Mouse (Mus musculus): ENCODE measurements around the gene Kmt2b.

Gene Kmt2b

DNA sequence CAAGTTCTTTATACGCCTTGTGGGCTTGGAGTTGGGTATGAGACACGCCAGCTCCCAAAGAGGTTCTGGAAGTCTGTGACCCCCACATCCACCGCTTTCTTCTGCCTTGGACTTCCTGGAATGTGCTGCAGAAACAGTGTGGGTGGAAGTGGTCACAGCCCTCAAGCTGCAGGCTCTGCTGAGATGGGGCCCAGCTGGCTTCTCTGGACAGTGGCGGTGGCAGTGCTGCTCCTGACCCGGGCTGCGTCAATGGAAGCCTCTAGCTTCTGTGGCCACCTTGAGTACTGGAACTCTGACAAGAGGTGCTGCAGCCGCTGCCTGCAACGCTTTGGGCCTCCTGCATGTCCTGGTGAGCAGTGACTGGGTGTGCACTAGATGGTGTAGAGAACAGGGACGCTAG is 22.5 kb downstream of the Kmt2b start:
- in situ Hi-C loops (cut with MboI, MseI) = no loop called here

GRCm38 (mm10) chr7:30564970-30565571 is 23.5 kb downstream of the Kmt2b start, which contains the start of gene Igflr1:
Igflr1 (plus strand) TSS chr7:30565427.
- in situ Hi-C loops (cut with MboI, MseI) = no loop called here

GRCm38 (mm10) chr7:30563906-30564280 is 24.6 kb downstream of the Kmt2b start:
- in situ Hi-C loops (cut with MboI, MseI) = no loop called here

DNA sequence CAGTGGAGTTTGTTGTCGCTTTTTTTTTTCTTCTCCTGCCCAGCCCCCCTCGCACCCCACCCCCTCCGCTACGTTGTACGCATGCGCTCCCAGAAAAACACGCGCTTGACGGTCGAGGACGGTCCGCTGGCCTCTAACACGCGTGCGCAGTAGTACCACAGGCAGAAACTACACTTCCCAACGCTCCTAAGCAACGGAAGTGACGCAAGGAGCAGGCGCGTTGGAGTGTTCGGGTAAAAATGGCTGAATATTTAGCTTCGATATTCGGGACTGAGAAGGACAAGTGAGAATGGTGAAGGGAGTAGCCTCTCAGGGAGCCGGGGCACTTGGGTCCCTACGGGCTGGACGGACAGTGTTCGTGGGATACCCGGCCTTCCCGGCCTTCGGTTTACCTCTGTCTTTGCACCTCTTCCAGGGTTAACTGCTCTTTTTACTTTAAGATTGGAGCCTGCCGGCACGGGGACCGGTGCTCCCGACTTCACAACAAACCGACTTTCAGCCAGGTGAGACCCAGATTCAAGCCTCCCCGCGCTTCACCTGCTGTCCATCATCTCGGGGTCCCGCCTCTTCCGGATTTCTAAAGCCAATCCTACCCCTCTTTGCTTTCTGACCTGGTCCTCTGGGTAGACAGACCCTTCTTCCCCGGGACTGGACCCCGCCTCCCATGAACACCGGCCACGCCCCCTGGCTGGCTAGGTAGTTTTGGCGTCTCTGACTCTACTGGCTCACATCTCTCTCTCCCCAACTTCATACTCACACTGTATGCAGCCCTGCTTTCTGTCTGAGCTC is 25.2 kb downstream of the Kmt2b start, which contains the start of the genes U2af1l4, Gm49396 and Psenen:
Gene U2af1l4 (plus strand): TSS at position 185 of the 789 bp plus-strand sequence.
Gene Gm49396 (plus strand): TSS at position 228 of the 789 bp plus-strand sequence.
Gene Psenen (minus strand): TSS at position 511 of the 789 bp plus-strand sequence.
- in situ Hi-C loops (cut with MboI, MseI) = no loop called here

DNA sequence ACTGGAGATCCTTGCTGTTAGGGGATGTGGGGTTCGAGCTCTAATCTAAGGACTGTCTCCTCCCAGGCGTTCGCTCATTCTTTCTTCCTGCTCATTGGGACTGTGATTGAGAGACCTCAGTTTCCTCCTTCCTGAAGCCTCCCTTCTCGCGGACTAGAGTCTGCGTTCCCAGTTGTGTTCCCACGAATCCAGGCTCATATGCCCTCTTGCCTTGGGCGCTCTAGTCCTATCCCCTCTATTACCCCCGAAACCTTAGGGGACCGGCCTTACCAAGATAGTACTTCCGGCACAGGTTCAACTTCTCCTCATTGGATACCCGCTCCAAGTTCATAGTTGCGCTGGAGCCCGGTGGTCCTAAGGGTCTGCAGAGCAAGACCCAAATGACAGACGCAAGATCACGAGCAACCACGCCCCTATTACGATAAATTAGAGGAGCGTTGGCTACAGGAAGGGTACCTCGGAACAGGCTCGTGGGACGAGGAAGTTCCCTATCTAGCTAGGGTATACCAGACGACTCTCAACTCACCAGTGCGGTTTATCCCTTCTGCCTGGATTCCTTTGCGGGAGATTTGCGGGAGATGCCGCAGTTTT is 25.9 kb downstream of the Kmt2b start:
- in situ Hi-C loops (cut with MboI, MseI) = no loop called here

- in situ Hi-C loops (cut with MboI, MseI) = no loop called here
Measured at GRCm38 (mm10) chr7:30560296-30560695, 28.2 kb downstream of the Kmt2b start.

- in situ Hi-C loops (cut with MboI, MseI) = loop anchor here in 1 of 2 experiments (10.0 kb wide), 1 partner anchor 465 kb away; the partner anchor contains the start of genes Gm26920, Zfp260 and Zfp566
Measured at GRCm38 (mm10) chr7:30559443-30559954, 29.0 kb downstream of the Kmt2b start, which contains the start of gene Lin37. Lin37 (minus strand) TSS chr7:30559838.

GRCm38 (mm10) chr7:30558656-30559442 is 29.7 kb downstream of the Kmt2b start:
- in situ Hi-C loops (cut with MboI, MseI) = loop anchor here in 1 of 2 experiments (10.0 kb wide), 1 partner anchor 464 kb away; the partner anchor contains the start of genes Gm26920, Zfp260 and Zfp566

DNA sequence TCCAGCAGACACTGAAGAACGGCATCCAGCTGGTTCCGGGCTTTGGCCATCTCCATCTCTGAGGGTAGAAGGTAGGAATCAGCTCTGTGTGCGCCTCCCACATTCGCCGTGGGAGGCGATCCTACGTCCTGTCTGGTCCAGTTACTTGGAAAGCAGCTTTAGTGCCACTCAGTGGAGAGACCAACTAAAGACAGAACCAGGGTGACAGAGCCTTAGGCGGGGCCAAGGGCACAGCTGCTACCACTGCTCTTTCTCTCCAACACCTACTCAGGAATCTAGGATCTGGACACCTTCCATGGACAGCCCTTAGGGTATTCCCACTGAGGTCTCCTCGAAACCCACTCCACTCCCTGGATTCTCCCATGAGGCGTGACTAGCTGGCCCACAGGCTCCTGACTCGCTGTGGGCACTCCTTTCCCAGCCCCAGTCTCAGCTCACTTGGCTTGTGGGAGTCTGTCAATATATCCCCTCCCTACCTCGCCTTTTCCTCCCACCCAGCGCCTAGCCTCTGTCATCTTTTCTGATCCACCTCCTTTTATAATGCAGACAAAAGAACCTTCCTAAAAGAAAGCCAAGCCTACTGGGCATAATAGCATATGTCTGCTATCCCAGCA is 30.5 kb downstream of the Kmt2b start:
- in situ Hi-C loops (cut with MboI, MseI) = loop anchor here in 1 of 2 experiments (10.0 kb wide), 1 partner anchor 463 kb away; the partner anchor contains the start of genes Gm26920, Zfp260 and Zfp566

- in situ Hi-C loops (cut with MboI, MseI) = loop anchor here in 1 of 2 experiments (10.0 kb wide), 1 partner anchor 462 kb away; the partner anchor contains the start of genes Gm26920, Zfp260 and Zfp566
Measured at GRCm38 (mm10) chr7:30556894-30557536, 31.5 kb downstream of the Kmt2b start.

DNA sequence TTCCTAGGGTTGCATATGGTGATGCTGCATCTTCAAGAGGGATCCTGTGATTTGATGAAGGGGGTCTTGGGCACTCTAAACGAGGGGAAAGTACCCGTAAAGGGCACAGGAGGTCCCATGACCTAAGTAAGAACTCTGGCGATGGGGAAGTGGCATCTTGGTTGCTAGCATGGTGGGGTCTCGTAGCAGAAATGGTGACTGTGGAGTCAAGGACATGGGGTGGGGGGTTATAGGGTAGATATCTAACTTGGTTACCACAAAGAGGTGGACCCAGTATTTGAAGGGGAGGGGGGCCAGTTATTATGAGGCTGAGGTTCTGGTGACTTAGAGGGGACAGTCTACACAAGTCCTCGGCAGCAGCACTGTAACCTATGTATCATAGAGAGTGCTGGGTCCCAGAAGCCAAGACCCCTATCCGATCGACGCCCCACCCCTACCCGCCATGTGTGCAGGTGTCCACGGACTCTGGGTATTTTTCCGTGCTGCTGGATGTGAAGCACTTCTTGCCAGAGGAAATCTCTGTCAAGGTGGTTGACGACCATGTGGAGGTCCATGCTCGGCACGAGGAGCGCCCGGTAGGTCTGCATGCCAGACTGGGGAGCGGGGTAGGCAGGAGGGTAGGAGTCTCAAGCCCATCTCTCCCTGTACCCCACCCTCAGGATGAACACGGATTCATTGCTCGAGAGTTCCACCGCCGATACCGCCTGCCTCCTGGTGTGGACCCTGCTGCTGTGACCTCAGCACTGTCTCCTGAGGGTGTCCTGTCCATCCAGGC is 34.5 kb downstream of the Kmt2b start:
- in situ Hi-C loops (cut with MboI, MseI) = loop anchor here in 1 of 2 experiments (10.0 kb wide), 1 partner anchor 459 kb away; the partner anchor contains the start of genes Gm26920, Zfp260 and Zfp566

- in situ Hi-C loops (cut with MboI, MseI) = loop anchor here in 1 of 2 experiments (10.0 kb wide), 1 partner anchor 458 kb away; the partner anchor contains the start of genes Gm26920, Zfp260 and Zfp566
Measured at GRCm38 (mm10) chr7:30553021-30553589, 35.4 kb downstream of the Kmt2b start.

GRCm38 (mm10) chr7:30552102-30553020 is 36.2 kb downstream of the Kmt2b start, which contains the start of the genes Hspb6 and Proser3:
Hspb6 (plus strand) TSS chr7:30552178.
Proser3 (minus strand) TSS chr7:30552299.
- in situ Hi-C loops (cut with MboI, MseI) = loop anchor here in 1 of 2 experiments (10.0 kb wide), 1 partner anchor 458 kb away; the partner anchor contains the start of genes Gm26920, Zfp260 and Zfp566

GRCm38 (mm10) chr7:30551445-30552101 is 37.0 kb downstream of the Kmt2b start:
- in situ Hi-C loops (cut with MboI, MseI) = loop anchor here in 1 of 2 experiments (10.0 kb wide), 1 partner anchor 457 kb away; the partner anchor contains the start of genes Gm26920, Zfp260 and Zfp566

DNA sequence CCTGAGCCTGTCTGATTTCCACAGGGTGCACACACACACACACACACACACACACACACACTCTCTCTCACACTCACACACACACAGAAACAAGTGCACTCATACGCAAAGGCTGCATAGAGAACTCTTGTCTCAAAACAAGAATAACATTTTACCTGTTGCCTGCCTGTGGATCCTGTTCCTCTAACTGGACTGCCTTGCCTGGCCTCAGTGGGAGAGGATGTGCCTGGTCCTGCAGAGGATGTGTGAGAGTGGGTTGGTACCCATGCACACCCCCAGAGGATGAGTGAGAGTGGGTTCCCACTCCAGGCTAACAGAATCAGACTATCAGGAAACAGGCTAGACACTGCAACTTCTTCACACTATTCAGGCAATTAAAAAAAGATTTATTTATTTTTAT is 37.9 kb downstream of the Kmt2b start:
- in situ Hi-C loops (cut with MboI, MseI) = loop anchor here in 1 of 2 experiments (10.0 kb wide), 1 partner anchor 456 kb away; the partner anchor contains the start of genes Gm26920, Zfp260 and Zfp566

DNA sequence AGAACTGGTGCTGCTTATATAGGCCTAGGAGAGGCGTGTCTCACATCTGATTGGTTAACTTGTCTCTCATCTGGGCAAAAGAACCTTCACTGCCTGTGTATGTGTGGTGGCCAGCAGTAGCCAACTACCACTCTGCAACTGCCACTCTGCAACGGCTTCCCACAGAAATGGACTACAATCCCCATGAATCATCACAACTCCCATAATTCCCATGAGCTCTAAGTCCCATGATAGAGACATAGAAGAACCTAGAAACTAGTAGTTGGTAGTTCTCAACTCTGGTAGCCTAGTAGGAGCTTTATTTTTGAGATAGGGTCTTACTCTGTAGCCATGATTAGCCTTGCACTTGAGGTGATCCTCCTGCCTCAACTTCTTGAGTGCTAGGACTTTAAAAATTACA is 38.6 kb downstream of the Kmt2b start:
- in situ Hi-C loops (cut with MboI, MseI) = loop anchor here in 1 of 2 experiments (10.0 kb wide), 1 partner anchor 455 kb away; the partner anchor contains the start of genes Gm26920, Zfp260 and Zfp566

Data from T-helper 17 cell (primary cell).